Mouse (Mus musculus) megakaryocyte, embryonic 14.5 days (primary cell): Measurements from ENCODE around the gene Mbd5.

Experiments
- FLI1 ChIP-seq: IDR thresholded peaks from 2 replicates; pipeline ENCODE4 v1.6.1; 2012; ENCODE audit warnings: low read length, inconsistent platforms, mixed read lengths
- GATA1 ChIP-seq: IDR thresholded peaks from 3 replicates; pipeline ENCODE4 v1.6.1; 2012; ENCODE audit warnings: mixed read lengths, low read length, inconsistent platforms, borderline replicate concordance

DNA sequence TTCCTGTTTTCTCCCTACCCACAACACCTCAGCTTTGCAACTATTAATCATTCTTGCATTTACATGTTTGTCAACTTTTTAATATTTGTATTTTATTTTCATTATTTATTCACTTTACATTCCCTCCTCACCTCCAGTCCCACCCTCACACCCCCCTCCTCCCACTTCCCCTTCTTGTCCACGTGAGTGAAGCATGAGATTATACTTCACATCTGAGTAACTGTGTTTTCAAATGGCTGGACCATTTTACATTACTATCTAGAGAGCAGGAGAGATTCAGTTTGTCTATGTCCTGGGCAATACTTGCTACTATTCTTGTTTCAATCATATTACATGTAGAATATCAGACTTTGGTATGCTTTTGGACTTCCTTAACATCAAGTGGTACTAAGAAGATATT, 204.3 kb downstream of the Mbd5 start:
- TF ChIP-seq GATA1: no peak
- TF ChIP-seq FLI1: no peak
